Mouse (Mus musculus) lung, postnatal 0 days (tissue): ENCODE measurements at regions not wholly inside any gene's neighbourhood (a gene's known extent, or its start where the extent isn't known, plus 50 kb on each side); places are given as distances from the start of the nearest gene placed in this dataset.

Source experiments
- ATAC-seq: fragments of 200-750 bp; cut with Nextera tagmentation; 2 replicates; pipeline ENCODE4 v1.8.0; 2017; ENCODE audit warnings: moderate library complexity
- DNase-seq: peaks from one replicate; pipeline ENCODE4 v3.0.0-alpha.2; 2016; ENCODE audit warnings: low spot score
- H3K27ac ChIP-seq: fragments of 300-500 bp; sonication (generic); 2 replicates; pipeline ENCODE4 v1.5.1; 2014; ENCODE audit warnings: antibody characterized with exemption, mild to moderate bottlenecking, low read length, mixed read lengths
- H3K27me3 ChIP-seq: fragments of 300-500 bp; sonication (generic); replicated peaks from 2 replicates; pipeline ENCODE4 v1.6.1; 2014; ENCODE audit warnings: low read length, mixed read lengths; ENCODE audit not compliant: insufficient read depth
- H3K36me3 ChIP-seq: fragments of 300-500 bp; sonication (generic); 2 replicates; pipeline ENCODE4 v1.6.1; 2014; ENCODE audit warnings: low read length, mixed read lengths; ENCODE audit not compliant: insufficient read depth
- H3K4me1 ChIP-seq: fragments of 300-500 bp; sonication (generic); 2 replicates; pipeline ENCODE4 v1.6.1; 2014; ENCODE audit warnings: antibody characterized with exemption, low read depth, low read length, mixed read lengths; ENCODE audit not compliant: insufficient read depth
- H3K4me2 ChIP-seq: fragments of 300-500 bp; sonication (generic); replicated peaks from 2 replicates; pipeline ENCODE4 v1.6.1; 2014; ENCODE audit warnings: low read depth, mild to moderate bottlenecking, low read length, moderate library complexity, mixed read lengths
- H3K4me3 ChIP-seq: fragments of 300-500 bp; sonication (generic); 2 replicates; pipeline ENCODE4 v1.5.1; 2014; ENCODE audit warnings: low read depth, low read length
- H3K9ac ChIP-seq: fragments of 300-500 bp; sonication (generic); replicated peaks from 2 replicates; pipeline ENCODE4 v1.6.1; 2014; ENCODE audit warnings: low read depth, mild to moderate bottlenecking
- H3K9me3 ChIP-seq: fragments of 300-500 bp; sonication (generic); 2 replicates; pipeline ENCODE4 v1.6.1; 2016; ENCODE audit warnings: low read length, mixed read lengths
- CTCF ChIP-seq: IDR thresholded peaks from 2 replicates; pipeline ENCODE4 v1.5.1; 2016; ENCODE audit warnings: antibody characterized with exemption, mild to moderate bottlenecking
- EP300 ChIP-seq: IDR thresholded peaks from 2 replicates; pipeline ENCODE4 v1.6.1; 2016; ENCODE audit warnings: antibody characterized with exemption, mild to moderate bottlenecking, control low read depth
- WGBS: fragments of 180-500 bp; shearing (Covaris S2); extraction: QIAGEN DNeasy Blood & Tissue Kit; methylation state at CpG from one replicate; pipeline ENCODE4 v1.1.7; 2014; 5-methylcytosine and 5-hydroxymethylcytosine counted together

- Histone ChIP-seq H3K4me1 (no peaks in the 10 kb centered on the region), H3K27ac (no peak overlapping the region), H3K36me3 (no peaks in the 10 kb centered on the region), H3K27me3 (no peaks in the 10 kb centered on the region), H3K9ac (no peak overlapping the region), H3K9me3 (no peaks in the 10 kb centered on the region), H3K4me3 (no peak overlapping the region), H3K4me2 (no peak overlapping the region)
- no peak for TF ChIP-seq CTCF
- no peak for TF ChIP-seq EP300
- ATAC-seq (no peak), DNase-seq (no peak)
- 80% methylated on average over 1 of the region's 1 CpGs for WGBS
Observed at GRCm38 (mm10) chr15:62325451-62326290, 1402.9 kb upstream of the A1bg start.

- Histone ChIP-seq H3K4me1 (no peaks in the 10 kb centered on the region), H3K9ac (no peak overlapping the region), H3K4me3 (no peak overlapping the region), H3K27ac (no peak overlapping the region), H3K36me3 (no peaks in the 10 kb centered on the region), H3K4me2 (no peak overlapping the region), H3K27me3 (no peaks in the 10 kb centered on the region), H3K9me3 (no peaks in the 10 kb centered on the region)
- 67% methylated on average over 5 of the region's 5 CpGs for WGBS
- DNase-seq (no peak), ATAC-seq (no peak)
- TF ChIP-seq EP300 (no peak), CTCF (no peak)
Observed at GRCm38 (mm10) chr15:62320966-62321365, 1398.2 kb upstream of the A1bg start.

- Histone ChIP-seq H3K4me1 (no peaks in the 10 kb centered on the region), H3K9me3 (no peaks in the 10 kb centered on the region), H3K27me3 (no peaks in the 10 kb centered on the region), H3K27ac (no peak overlapping the region), H3K4me2 (no peak overlapping the region), H3K36me3 (no peaks in the 10 kb centered on the region), H3K4me3 (no peak overlapping the region), H3K9ac (no peak overlapping the region)
- no peak for ATAC-seq
- TF ChIP-seq CTCF (no peak), EP300 (no peak)
- DNase-seq = no peak
- 64% methylated on average over 2 of the region's 2 CpGs for WGBS
Observed at GRCm38 (mm10) chr15:62314449-62314848, 1391.6 kb upstream of the A1bg start.

- H3K4me2 ChIP-seq = no peak overlapping the region
- H3K9ac ChIP-seq = no peak overlapping the region
- DNase-seq = no peak
- no peaks in the 10 kb centered on the region for H3K27me3 ChIP-seq
- TF ChIP-seq CTCF (no peak), EP300 (no peak)
- no peaks in the 10 kb centered on the region for H3K4me1 ChIP-seq
- H3K4me3 ChIP-seq = no peak overlapping the region
- no peak overlapping the region for H3K27ac ChIP-seq
- no peaks in the 10 kb centered on the region for H3K36me3 ChIP-seq
- WGBS = 81% methylated on average over 3 of the region's 3 CpGs
- H3K9me3 ChIP-seq = no peaks in the 10 kb centered on the region
- ATAC-seq = no peak
Observed at GRCm38 (mm10) chr15:62302233-62302632, 1379.4 kb upstream of the A1bg start.

- Histone ChIP-seq H3K27ac (no peak overlapping the region), H3K27me3 (no peaks in the 10 kb centered on the region), H3K36me3 (no peaks in the 10 kb centered on the region), H3K9me3 (no peaks in the 10 kb centered on the region), H3K4me3 (no peak overlapping the region), H3K4me1 (no peaks in the 10 kb centered on the region), H3K9ac (no peak overlapping the region), H3K4me2 (no peak overlapping the region)
- WGBS = 83% methylated on average over 3 of the region's 3 CpGs
- no peak for DNase-seq
- ATAC-seq = no peak
- TF ChIP-seq EP300 = no peak
- TF ChIP-seq CTCF = no peak
Observed at GRCm38 (mm10) chr15:62301567-62301966, 1378.8 kb upstream of the A1bg start.

DNA sequence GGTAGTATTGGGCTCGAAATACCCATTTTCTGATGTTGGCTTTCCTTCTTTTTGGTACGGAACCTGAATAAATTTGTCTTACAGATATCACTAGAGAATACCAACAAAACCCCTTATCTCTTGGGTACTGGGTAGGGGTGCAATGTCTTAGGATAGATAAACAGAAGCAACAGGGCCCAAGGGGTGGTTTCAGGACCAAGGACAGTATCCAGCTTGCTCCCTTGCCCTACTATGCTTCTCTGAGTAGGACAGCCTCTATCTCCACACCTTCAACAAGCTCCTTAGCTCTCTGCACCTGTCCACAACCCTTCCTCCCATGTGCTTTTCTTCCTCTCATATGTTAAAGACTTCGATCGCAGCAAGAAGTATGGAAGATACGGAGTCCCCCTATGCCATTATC lies 1374.3 kb upstream of the A1bg start:
- Histone ChIP-seq H3K4me3 (no peak overlapping the region), H3K9me3 (no peaks in the 10 kb centered on the region), H3K4me2 (no peak overlapping the region), H3K9ac (no peak overlapping the region), H3K36me3 (no peaks in the 10 kb centered on the region), H3K27me3 (no peaks in the 10 kb centered on the region), H3K27ac (no peak overlapping the region), H3K4me1 (no peaks in the 10 kb centered on the region)
- DNase-seq (no peak), ATAC-seq (no peak)
- WGBS = 89% methylated on average over 5 of the region's 5 CpGs
- TF ChIP-seq CTCF (no peak), EP300 (no peak)
